Mouse (Mus musculus) kidney, adult 9 months (tissue): ENCODE measurements around the gene Tspo.

Experiments
- DNase-seq: peaks from one replicate; pipeline ENCODE4 v3.0.0; 2022

Gene Tspo

GRCm38 (mm10) chr15:83584741-83585220 is 21.4 kb downstream of the Tspo start:
- DNase-seq: no peak

- peak; percentile 33 for DNase-seq
Observed at GRCm38 (mm10) chr15:83590841-83591240, 27.4 kb downstream of the Tspo start.

- no peak for DNase-seq
Observed at GRCm38 (mm10) chr15:83591758-83592157, 28.4 kb downstream of the Tspo start.

GRCm38 (mm10) chr15:83592260-83593188 is 29.1 kb downstream of the Tspo start:
- no peak for DNase-seq

- no peak for DNase-seq
Observed at GRCm38 (mm10) chr15:83593189-83593585, 29.8 kb downstream of the Tspo start.

GRCm38 (mm10) chr15:83593702-83594512 is 30.5 kb downstream of the Tspo start:
- no peak for DNase-seq

- DNase-seq: peak; percentile 95
Observed at GRCm38 (mm10) chr15:83594513-83595363, 31.3 kb downstream of the Tspo start, which contains the start of gene Ttll12. Ttll12 (minus strand) TSS chr15:83595157.

GRCm38 (mm10) chr15:83595364-83595711 is 31.9 kb downstream of the Tspo start:
- DNase-seq: no peak

GRCm38 (mm10) chr15:83596833-83597232 is 33.4 kb downstream of the Tspo start:
- no peak for DNase-seq

GRCm38 (mm10) chr15:83601185-83601584 is 37.8 kb downstream of the Tspo start:
- DNase-seq: no peak

GRCm38 (mm10) chr15:83602372-83603045 is 39.1 kb downstream of the Tspo start:
- peak; percentile 47 for DNase-seq

- DNase-seq: no peak
Observed at GRCm38 (mm10) chr15:83603046-83603396, 39.6 kb downstream of the Tspo start.

- no peak for DNase-seq
Observed at GRCm38 (mm10) chr15:83603426-83603825, 40.0 kb downstream of the Tspo start.

GRCm38 (mm10) chr15:83606216-83606615 is 42.8 kb downstream of the Tspo start:
- DNase-seq: no peak

- no peak for DNase-seq
Observed at GRCm38 (mm10) chr15:83606700-83607099, 43.3 kb downstream of the Tspo start.

GRCm38 (mm10) chr15:83607115-83607802 is 43.9 kb downstream of the Tspo start:
- DNase-seq: peak; percentile 76

GRCm38 (mm10) chr15:83615245-83615644 is 51.9 kb downstream of the Tspo start:
- DNase-seq: no peak
